Mouse (Mus musculus) embryonic facial prominence, embryonic 15.5 days (tissue): ENCODE data around the gene Gm49388. TPM values are rescaled to one million over a fixed set of nuclear protein-coding genes. Genes with fewer than 3 reads are reported as not detected.

Source experiments
- ATAC-seq: fragments of 200-750 bp; cut with Nextera tagmentation; 2 replicates; pipeline ENCODE4 v1.8.0; 2017; ENCODE audit warnings: low read depth, moderate TSS enrichment; ENCODE audit not compliant: insufficient number of reproducible peaks, low FRiP score, low TSS enrichment
- H3K27ac ChIP-seq: fragments of 300-500 bp; sonication (generic); replicated peaks from 2 replicates; pipeline ENCODE4 v1.5.1; 2015; ENCODE audit warnings: mild to moderate bottlenecking, inconsistent platforms
- H3K27me3 ChIP-seq: fragments of 300-500 bp; sonication (generic); 2 replicates; pipeline ENCODE4 v1.6.1; 2015; ENCODE audit warnings: inconsistent platforms
- H3K36me3 ChIP-seq: fragments of 300-500 bp; sonication (generic); 2 replicates; pipeline ENCODE4 v1.6.1; 2015; ENCODE audit warnings: mild to moderate bottlenecking, inconsistent platforms
- H3K4me1 ChIP-seq: fragments of 300-500 bp; sonication (generic); 2 replicates; pipeline ENCODE4 v1.6.1; 2015; ENCODE audit warnings: inconsistent platforms
- H3K4me2 ChIP-seq: fragments of 300-500 bp; sonication (generic); replicated peaks from 2 replicates; pipeline ENCODE4 v1.6.1; 2015; ENCODE audit warnings: mild to moderate bottlenecking, inconsistent platforms
- H3K4me3 ChIP-seq: fragments of 300-500 bp; sonication (generic); replicated peaks from 2 replicates; pipeline ENCODE4 v1.5.1; 2015; ENCODE audit warnings: mild to moderate bottlenecking, inconsistent platforms
- H3K9ac ChIP-seq: fragments of 300-500 bp; sonication (generic); 2 replicates; pipeline ENCODE4 v1.6.1; 2015; ENCODE audit warnings: inconsistent platforms
- H3K9me3 ChIP-seq: fragments of 300-500 bp; sonication (generic); replicated peaks from 2 replicates; pipeline ENCODE4 v1.6.1; 2016; ENCODE audit warnings: inconsistent platforms
- WGBS: fragments of 180-500 bp; shearing (Covaris S2); methylation state at CpG from one replicate; pipeline ENCODE4 v1.1.7; 2015; 5-methylcytosine and 5-hydroxymethylcytosine counted together
- polyA plus RNA-seq: library from polyadenylated mRNA; unstranded; fragments of >200 nt; fragmentation: Nextera tagmentation; extraction: Ambion mirVana; gene quantifications from 2 replicates; pipeline ENCODE4 v1.2.1, GENCODE M21; 2015

Gene Gm49388
- polyA plus RNA-seq, 1 experiment from 2014 or later, result not detected

GRCm38 (mm10) chr7:127752069-127752468 lies 33.3 kb upstream of the Gm49388 start:
- Histone ChIP-seq H3K27ac (no peak overlapping the region), H3K36me3 (peaks cover 88% of the 10 kb centered on the region), H3K9me3 (no peaks in the 10 kb centered on the region), H3K9ac (no peak overlapping the region), H3K4me1 (peaks cover 44% of the 10 kb centered on the region), H3K27me3 (no peaks in the 10 kb centered on the region), H3K4me2 (no peak overlapping the region), H3K4me3 (no peak overlapping the region)
- ATAC-seq, result no peak
- 95% methylated on average over 27 of the region's 27 CpGs for WGBS

- H3K27ac ChIP-seq, result no peak overlapping the region
- no peak overlapping the region for H3K4me3 ChIP-seq
- H3K9ac ChIP-seq, result no peak overlapping the region
- no peaks in the 10 kb centered on the region for H3K9me3 ChIP-seq
- H3K27me3 ChIP-seq, result no peaks in the 10 kb centered on the region
- 46% methylated on average over 5 of the region's 5 CpGs for WGBS
- peaks cover 96% of the 10 kb centered on the region for H3K36me3 ChIP-seq
- no peak for ATAC-seq
- no peak overlapping the region for H3K4me2 ChIP-seq
- peaks cover 35% of the 10 kb centered on the region for H3K4me1 ChIP-seq
Observed at GRCm38 (mm10) chr7:127753158-127753557, 32.2 kb upstream of the Gm49388 start.

GRCm38 (mm10) chr7:127753741-127754140 lies 31.7 kb upstream of the Gm49388 start:
- Histone ChIP-seq H3K4me3 (no peak overlapping the region), H3K9ac (no peak overlapping the region), H3K4me1 (peaks cover 33% of the 10 kb centered on the region), H3K36me3 (peaks cover 96% of the 10 kb centered on the region), H3K4me2 (no peak overlapping the region), H3K27ac (no peak overlapping the region), H3K9me3 (no peaks in the 10 kb centered on the region), H3K27me3 (no peaks in the 10 kb centered on the region)
- 82% methylated on average over 7 of the region's 7 CpGs for WGBS
- no peak for ATAC-seq

- H3K27me3 ChIP-seq, result no peaks in the 10 kb centered on the region
- H3K9ac ChIP-seq, result no peak overlapping the region
- H3K27ac ChIP-seq, result no peak overlapping the region; the same call in 1 of the 2 replicates
- no peak for ATAC-seq
- no peaks in the 10 kb centered on the region for H3K9me3 ChIP-seq
- H3K36me3 ChIP-seq, result peaks cover 61% of the 10 kb centered on the region
- peaks cover 36% of the 10 kb centered on the region for H3K4me1 ChIP-seq
- WGBS, result 27% methylated on average over 6 of the region's 6 CpGs
- H3K4me3 ChIP-seq, result no peak overlapping the region
- H3K4me2 ChIP-seq, result no peak overlapping the region
Observed at GRCm38 (mm10) chr7:127759716-127760115, 25.7 kb upstream of the Gm49388 start.

- H3K9ac ChIP-seq, result peak overlapping the region; percentile 12; the same call in 1 of the 2 replicates
- no peak overlapping the region for H3K4me2 ChIP-seq
- H3K4me3 ChIP-seq, result no peak overlapping the region
- H3K36me3 ChIP-seq, result peaks cover 61% of the 10 kb centered on the region
- H3K27ac ChIP-seq, result peak overlapping the region; percentile 17; the same call in 1 of the 2 replicates
- no peaks in the 10 kb centered on the region for H3K27me3 ChIP-seq
- no peak for ATAC-seq
- 80% methylated on average over 3 of the region's 3 CpGs for WGBS
- H3K9me3 ChIP-seq, result no peaks in the 10 kb centered on the region
- H3K4me1 ChIP-seq, result peaks cover 29% of the 10 kb centered on the region
Observed at GRCm38 (mm10) chr7:127760478-127760877, 24.9 kb upstream of the Gm49388 start.

GRCm38 (mm10) chr7:127761026-127761425 lies 24.4 kb upstream of the Gm49388 start:
- 42% methylated on average over 7 of the region's 7 CpGs for WGBS
- no peaks in the 10 kb centered on the region for H3K9me3 ChIP-seq
- H3K4me2 ChIP-seq, result no peak overlapping the region

GRCm38 (mm10) chr7:127763642-127764041 lies 21.8 kb upstream of the Gm49388 start:
- no peaks in the 10 kb centered on the region for H3K9me3 ChIP-seq
- no peak for ATAC-seq
- H3K9ac ChIP-seq, result no peak overlapping the region
- H3K36me3 ChIP-seq, result peaks cover 58% of the 10 kb centered on the region
- no peaks in the 10 kb centered on the region for H3K27me3 ChIP-seq
- no peak overlapping the region for H3K27ac ChIP-seq
- H3K4me1 ChIP-seq, result peaks cover 23% of the 10 kb centered on the region
- H3K4me2 ChIP-seq, result no peak overlapping the region
- no peak overlapping the region for H3K4me3 ChIP-seq
- WGBS, result 89% methylated on average over 4 of the region's 4 CpGs

More at GRCm38 (mm10) chr7:127761026-127761425, 24.4 kb upstream of the Gm49388 start:
- Histone ChIP-seq H3K4me3 (no peak overlapping the region), H3K4me1 (peaks cover 25% of the 10 kb centered on the region), H3K36me3 (peaks cover 63% of the 10 kb centered on the region), H3K9ac (no peak overlapping the region), H3K27ac (0 out of 2 replicates have a peak overlapping the region, but pooled peaks have one; percentile 17), H3K27me3 (no peaks in the 10 kb centered on the region)
- ATAC-seq, result 0 out of 2 replicates have a peak, but pooled peaks have one; percentile 32

- Histone ChIP-seq H3K9me3 (no peaks in the 10 kb centered on the region), H3K27me3 (no peaks in the 10 kb centered on the region), H3K4me1 (peaks cover 27% of the 10 kb centered on the region), H3K9ac (no peak overlapping the region), H3K36me3 (peaks cover 56% of the 10 kb centered on the region), H3K27ac (no peak overlapping the region), H3K4me3 (no peak overlapping the region), H3K4me2 (no peak overlapping the region)
- WGBS, result 75% methylated on average over 2 of the region's 2 CpGs
- ATAC-seq, result no peak
Observed at GRCm38 (mm10) chr7:127765756-127766155, 19.7 kb upstream of the Gm49388 start.

GRCm38 (mm10) chr7:127766851-127767609 lies 18.4 kb upstream of the Gm49388 start:
- ATAC-seq, result no peak

GRCm38 (mm10) chr7:127767671-127768345 lies 17.6 kb upstream of the Gm49388 start:
- H3K9ac ChIP-seq, result no peak overlapping the region
- WGBS, result 94% methylated on average over 19 of the region's 19 CpGs
- H3K4me2 ChIP-seq, result no peak overlapping the region
- no peaks in the 10 kb centered on the region for H3K9me3 ChIP-seq
- no peak overlapping the region for H3K27ac ChIP-seq
- H3K4me3 ChIP-seq, result no peak overlapping the region
- H3K4me1 ChIP-seq, result peaks cover 34% of the 10 kb centered on the region
- no peak for ATAC-seq
- peaks cover 47% of the 10 kb centered on the region for H3K36me3 ChIP-seq
- no peaks in the 10 kb centered on the region for H3K27me3 ChIP-seq

More at GRCm38 (mm10) chr7:127766851-127767609, 18.4 kb upstream of the Gm49388 start:
- no peaks in the 10 kb centered on the region for H3K9me3 ChIP-seq
- WGBS, result 66% methylated on average over 17 of the region's 17 CpGs
- H3K4me2 ChIP-seq, result no peak overlapping the region
- peaks cover 52% of the 10 kb centered on the region for H3K36me3 ChIP-seq
- H3K4me1 ChIP-seq, result peaks cover 34% of the 10 kb centered on the region
- H3K9ac ChIP-seq, result no peak overlapping the region
- no peak overlapping the region for H3K27ac ChIP-seq
- no peak overlapping the region for H3K4me3 ChIP-seq
- H3K27me3 ChIP-seq, result no peaks in the 10 kb centered on the region

- H3K27ac ChIP-seq, result peak overlapping the region; percentile 74
- WGBS, result 42% methylated on average over 13 of the region's 13 CpGs
- H3K4me1 ChIP-seq, result peaks cover 34% of the 10 kb centered on the region
- H3K9me3 ChIP-seq, result no peaks in the 10 kb centered on the region
- no peaks in the 10 kb centered on the region for H3K27me3 ChIP-seq
- H3K36me3 ChIP-seq, result peaks cover 43% of the 10 kb centered on the region
- ATAC-seq, result no peak
- no peak overlapping the region for H3K9ac ChIP-seq
- H3K4me3 ChIP-seq, result peak overlapping the region; percentile 79
- H3K4me2 ChIP-seq, result peak overlapping the region; percentile 89; the same call in 1 of the 2 replicates
Observed at GRCm38 (mm10) chr7:127768346-127768996, 16.9 kb upstream of the Gm49388 start.
